8 mouse cellular contexts compared by ENCODE assay signal in the genomic region with DNA sequence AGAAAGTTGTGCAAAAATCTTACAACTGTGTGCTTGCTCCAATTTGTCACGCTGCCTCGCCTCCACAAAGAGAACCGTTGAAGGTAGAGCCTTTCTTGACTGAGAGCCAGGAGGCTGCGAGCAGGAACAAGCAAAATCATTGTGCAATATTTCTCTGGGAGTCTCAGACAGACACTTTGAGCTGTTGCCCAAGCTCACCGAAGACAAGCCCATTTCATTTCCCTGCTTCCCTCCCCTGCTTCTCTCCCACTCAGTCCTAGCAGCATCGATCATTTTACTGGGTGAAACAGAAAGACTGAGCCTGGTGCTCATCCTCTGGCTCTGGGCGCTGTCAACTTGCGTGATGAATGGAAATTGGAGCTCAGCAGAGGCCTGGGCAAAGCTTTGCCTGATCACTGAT. TPM values are rescaled to one million over a fixed set of nuclear protein-coding genes. Genes with fewer than 3 reads are reported as not detected.
DNase-seq lines count a peak whose midpoint lies in the region; ATAC-seq lines count a peak whose summit lies in the region.

No protein-coding gene starts in this region.

- no peaks in the 10 kb centered on the region; the same call in 1 of the 2 replicates for H3K4me1 ChIP-seq in intestine, embryonic 15.5 days (replicated peaks)
- no peaks in the 10 kb centered on the region; the same call in 1 of the 2 replicates for H3K4me1 ChIP-seq in intestine, embryonic 16.5 days (ENCODE audit: control insufficient read depth, insufficient read depth, low read length)
- peaks cover 12% of the 10 kb centered on the region for H3K4me1 ChIP-seq in forebrain, embryonic 15.5 days

- no peaks in the 10 kb centered on the region for H3K36me3 ChIP-seq in intestine, embryonic 15.5 days
- no peaks in the 10 kb centered on the region for H3K36me3 ChIP-seq in intestine, embryonic 16.5 days (ENCODE audit: control insufficient read depth, insufficient read depth, low read length)
- no peaks in the 10 kb centered on the region for H3K36me3 ChIP-seq in forebrain, embryonic 15.5 days

- no peak overlapping the region for H3K27ac ChIP-seq in intestine, embryonic 15.5 days
- H3K27ac ChIP-seq in intestine, embryonic 16.5 days (ENCODE audit: low read length), result no peak overlapping the region
- peak overlapping the region; percentile 68 for H3K27ac ChIP-seq in forebrain, embryonic 15.5 days (replicated peaks)

- no peak overlapping the region for H3K4me2 ChIP-seq in intestine, embryonic 15.5 days (replicated peaks)
- no peak overlapping the region for H3K4me2 ChIP-seq in intestine, embryonic 16.5 days (ENCODE audit: low read depth, low read length)
- peak overlapping the region; percentile 12; the same call in 1 of the 2 replicates for H3K4me2 ChIP-seq in forebrain, embryonic 15.5 days (replicated peaks)

- 0 out of 2 replicates have a peak, but pooled peaks have one; percentile 8 for ATAC-seq in intestine, embryonic 15.5 days
- no peak for ATAC-seq in intestine, embryonic 16.5 days
- ATAC-seq in forebrain, embryonic 15.5 days (replicated peaks), result peak; percentile 51

- no peaks in the 10 kb centered on the region for H3K27me3 ChIP-seq in intestine, embryonic 15.5 days (replicated peaks)
- H3K27me3 ChIP-seq in intestine, embryonic 16.5 days (replicated peaks; ENCODE audit: control insufficient read depth, insufficient read depth, low read length), result no peaks in the 10 kb centered on the region
- H3K27me3 ChIP-seq in forebrain, embryonic 15.5 days, result no peaks in the 10 kb centered on the region

- H3K9ac ChIP-seq in intestine, embryonic 15.5 days, result no peak overlapping the region
- H3K9ac ChIP-seq in intestine, embryonic 16.5 days (ENCODE audit: low read depth, low read length), result no peak overlapping the region
- H3K9ac ChIP-seq in forebrain, embryonic 15.5 days (replicated peaks), result no peak overlapping the region

- peak; percentile 67 for DNase-seq in adipocyte (ENCODE audit: low spot score)
- peak; percentile 42 to 54 for DNase-seq in layer of hippocampus, adult 8-10 months (ENCODE audit: low spot score in 2 of 2)
- DNase-seq in lung, postnatal 36 days, result peak; percentile 75
- peak; percentile 52 for DNase-seq in testis, postnatal 10 days (ENCODE audit: low spot score)
- DNase-seq in c-Kit-positive CD71-positive TER-119-positive erythroid progenitor cells, embryonic 14.5 days (ENCODE audit: low spot score), result no peak

- WGBS in intestine, embryonic 15.5 days, result 34% methylated on average over 8 of the region's 8 CpGs
- WGBS in intestine, embryonic 16.5 days, result 36% methylated on average over 8 of the region's 8 CpGs
- 27% methylated on average over 8 of the region's 8 CpGs for WGBS in forebrain, embryonic 15.5 days

- H3K4me3 ChIP-seq in intestine, embryonic 15.5 days (replicated peaks), result no peak overlapping the region
- no peak overlapping the region for H3K4me3 ChIP-seq in intestine, embryonic 16.5 days (ENCODE audit: low read length)
- no peak overlapping the region for H3K4me3 ChIP-seq in forebrain, embryonic 15.5 days

- H3K9me3 ChIP-seq in intestine, embryonic 15.5 days, result no peaks in the 10 kb centered on the region
- no peaks in the 10 kb centered on the region for H3K9me3 ChIP-seq in intestine, embryonic 16.5 days (ENCODE audit: control insufficient read depth, low read length)
- no peaks in the 10 kb centered on the region for H3K9me3 ChIP-seq in forebrain, embryonic 15.5 days

RNA-seq across cellular contexts. Expression of a gene that starts 14.8 kb away (rescaled TPM):
- 17.7 and 20.8 TPM in 2 replicates for polyA plus RNA-seq in intestine, embryonic 15.5 days (2015; fragmentation: Nextera tagmentation; extraction: Ambion mirVana)
- polyA plus RNA-seq in intestine, embryonic 16.5 days (2015; fragmentation: Nextera tagmentation; extraction: Ambion mirVana), result 16.0 and 16.1 TPM in 2 replicates
- 16.4 and 17.4 TPM in 2 replicates for polyA plus RNA-seq in forebrain, embryonic 15.5 days (2015; fragmentation: Nextera tagmentation; extraction: Ambion mirVana)
- total RNA-seq in layer of hippocampus, adult 8-10 months (2022), result 10 to 100 TPM; 22.8 to 25.0 (median 24.5) TPM
